Mouse (Mus musculus): ENCODE data around the gene Ube2d1. TPM values are rescaled to one million over a fixed set of nuclear protein-coding genes. Genes with fewer than 3 reads are reported as not detected.

Gene Ube2d1
- polyA plus RNA-seq, 1 experiment from 2014 or later = 65.2 TPM

Other genes with a start within 250 kb of the Ube2d1 start
- 7.8 and 10.4 TPM in 2 replicates for gene Bicc1, start 125.6 kb downstream of the Ube2d1 start, polyA plus RNA-seq (2016; fragmentation: Nextera tagmentation; extraction: Ambion mirVana)
- 57.8 and 78.1 TPM in 2 replicates for gene Tfam, start 47.0 kb downstream of the Ube2d1 start, polyA plus RNA-seq (2016; fragmentation: Nextera tagmentation; extraction: Ambion mirVana)
- gene Cisd1, start 59.7 kb upstream of the Ube2d1 start, polyA plus RNA-seq (2016; fragmentation: Nextera tagmentation; extraction: Ambion mirVana) = 127 and 162 TPM in 2 replicates
- gene Ipmk, start 62.5 kb upstream of the Ube2d1 start, polyA plus RNA-seq (2016; fragmentation: Nextera tagmentation; extraction: Ambion mirVana) = 10.6 and 11.7 TPM in 2 replicates

Measured in heart, embryonic 10.5 days (tissue).